Mouse (Mus musculus) adrenal gland (tissue): ENCODE data around the gene Shisal2a.

Experiments
- intact Hi-C: fragments of 180-260 bp; cut with DNase I; formaldehyde crosslinking; loops from one replicate; pipeline ENCODE4 v1.15.1; 2025

The Shisal2a gene

GRCm38 (mm10) chr4:108344631-108345083 is 38.5 kb downstream of the Shisal2a start:
- intact Hi-C loops, result loop anchor here (5.0 to 10.0 kb wide), 2 partner anchors 113 to 180 kb away; partner anchors contain the start of gene Tut4

GRCm38 (mm10) chr4:108339277-108339690 is 43.9 kb downstream of the Shisal2a start:
- intact Hi-C loops, result loop anchor here (10.0 kb wide), 1 partner anchor 226 kb away; no protein-coding TSS in a partner anchor

DNA sequence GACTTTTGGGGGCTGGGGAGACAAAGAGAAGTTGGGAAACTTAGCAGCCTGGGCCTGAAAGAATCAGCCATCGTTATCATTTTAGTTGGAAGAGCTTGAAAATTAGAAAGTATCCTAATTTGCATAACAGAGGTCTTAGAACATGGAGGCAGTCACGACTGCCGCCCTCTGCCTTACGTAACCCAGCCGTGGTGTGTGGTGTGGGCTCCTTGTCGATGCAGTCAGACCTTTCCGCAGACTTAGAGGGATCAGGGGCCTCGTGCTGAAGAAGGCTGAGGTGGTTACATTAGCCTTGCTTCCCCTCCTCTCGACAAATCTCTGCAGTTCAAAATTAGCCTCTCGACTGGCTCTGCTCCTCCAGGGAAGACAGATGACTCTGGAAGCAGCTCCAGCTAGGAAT is 44.3 kb downstream of the Shisal2a start:
- intact Hi-C loops, result loop anchor here (10.0 kb wide), 1 partner anchor 226 kb away; no protein-coding TSS in a partner anchor

DNA sequence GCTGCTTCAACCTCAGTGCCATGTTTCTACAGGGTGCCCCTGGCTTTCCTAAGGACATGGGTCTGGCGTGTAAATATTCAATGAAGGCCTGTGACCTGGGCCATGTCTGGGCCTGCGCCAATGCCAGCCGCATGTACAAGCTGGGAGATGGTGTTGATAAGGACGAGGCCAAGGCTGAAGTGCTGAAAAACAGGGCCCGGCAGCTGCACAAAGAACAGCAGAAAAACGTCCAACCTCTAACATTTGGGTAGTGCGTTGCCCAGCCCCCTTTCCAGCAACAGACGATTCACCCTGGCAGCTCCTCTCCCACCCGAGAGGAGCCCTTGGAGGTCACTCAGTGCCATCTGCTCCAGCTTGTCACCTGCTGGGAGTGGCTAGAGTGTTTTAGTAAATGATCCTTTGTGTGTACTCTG is 44.8 kb downstream of the Shisal2a start:
- intact Hi-C loops, result loop anchor here (10.0 kb wide), 1 partner anchor 226 kb away; no protein-coding TSS in a partner anchor

- intact Hi-C loops, result loop anchor here (10.0 kb wide), 1 partner anchor 227 kb away; no protein-coding TSS in a partner anchor
Measured at GRCm38 (mm10) chr4:108337817-108338216, 45.3 kb downstream of the Shisal2a start.

DNA sequence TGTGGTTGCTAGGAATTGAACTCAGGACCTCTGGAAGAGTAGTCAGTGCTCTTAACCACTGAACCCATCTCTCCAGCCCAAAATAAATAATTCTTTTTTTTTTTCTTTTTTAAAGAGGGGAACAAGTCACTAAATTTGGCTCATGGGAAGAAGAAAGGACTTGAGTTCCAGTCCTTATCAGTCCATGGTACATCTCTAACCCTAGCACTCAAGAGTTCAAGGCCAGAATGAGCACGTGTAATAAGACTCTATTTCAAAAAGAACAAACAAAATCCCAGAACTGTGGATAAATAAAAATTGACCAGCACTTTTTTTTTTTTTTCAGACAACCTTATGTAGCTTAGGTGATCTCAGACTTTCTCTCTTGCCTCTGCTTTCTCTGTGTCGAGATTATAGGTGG is 46.4 kb downstream of the Shisal2a start:
- intact Hi-C loops, result loop anchor here (10.0 kb wide), 1 partner anchor 228 kb away; no protein-coding TSS in a partner anchor

- intact Hi-C loops, result loop anchor here (10.0 kb wide), 1 partner anchor 229 kb away; no protein-coding TSS in a partner anchor
Measured at GRCm38 (mm10) chr4:108335413-108335812, 47.7 kb downstream of the Shisal2a start.

DNA sequence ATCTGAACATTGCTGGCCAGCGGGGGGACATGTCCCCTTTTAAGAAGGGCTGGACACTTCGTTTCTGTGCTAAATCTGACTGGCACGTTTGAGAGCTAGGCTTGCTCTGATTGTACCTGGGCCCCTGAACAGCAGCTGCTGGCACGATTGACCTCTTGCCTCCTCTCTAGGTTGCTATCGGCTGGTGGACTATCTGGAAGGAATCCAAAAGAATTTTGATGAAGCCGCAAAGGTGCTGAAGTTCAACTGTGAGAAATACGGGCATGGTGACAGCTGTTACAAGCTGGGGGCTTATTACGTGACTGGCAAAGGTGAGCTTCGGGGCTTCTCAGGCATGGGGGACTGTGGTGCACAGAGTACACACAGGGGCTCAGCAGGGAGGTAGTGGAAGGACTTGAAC is 51.1 kb downstream of the Shisal2a start:
- intact Hi-C loops, result loop anchor here (10.0 kb wide), 1 partner anchor 233 kb away; no protein-coding TSS in a partner anchor

GRCm38 (mm10) chr4:108329840-108330239 is 53.3 kb downstream of the Shisal2a start:
- intact Hi-C loops, result loop anchor here (10.0 kb wide), 2 partner anchors 165 to 235 kb away; partner anchors contain the start of gene Echdc2

DNA sequence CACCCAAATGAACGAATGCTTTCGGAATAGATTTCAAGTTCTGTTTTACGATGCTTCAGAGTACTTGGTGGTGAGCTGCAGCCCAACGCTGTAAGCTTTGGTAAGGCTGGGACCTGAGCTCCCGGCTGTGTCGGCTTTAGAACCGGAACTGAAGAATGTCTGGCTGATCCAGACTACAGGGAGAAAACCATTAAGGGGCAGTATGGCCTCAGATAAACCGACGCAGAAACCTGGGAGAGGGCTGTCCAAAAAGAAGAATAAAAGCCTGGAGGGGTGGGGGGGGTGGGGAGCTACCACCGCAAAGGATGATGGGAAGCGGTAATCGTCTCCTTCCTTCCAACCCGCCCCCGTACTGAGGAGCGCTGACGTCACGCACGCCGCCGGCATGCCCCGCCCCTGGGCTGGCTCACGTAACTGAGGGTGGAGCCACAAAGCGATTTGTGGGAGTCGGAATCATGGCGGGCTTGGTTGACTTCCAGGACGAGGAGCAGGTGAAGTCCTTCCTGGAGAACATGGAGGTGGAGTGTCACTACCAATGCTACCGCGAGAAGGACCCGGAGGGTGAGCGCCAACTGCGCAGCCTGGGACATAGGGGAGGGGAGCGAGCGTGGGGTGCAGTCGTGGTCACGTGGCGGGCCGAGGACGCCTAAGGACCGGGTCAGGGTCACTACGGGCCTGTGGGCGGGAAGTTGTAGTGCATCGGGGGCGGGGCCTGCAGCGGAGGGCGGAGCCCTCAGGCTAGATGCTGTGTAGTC is 55.2 kb downstream of the Shisal2a start, which contains the start of gene Coa7:
TSS of gene Coa7 (plus strand) at position 411 of the 755 bp plus-strand sequence.
- intact Hi-C loops, result loop anchor here (10.0 kb wide), 1 partner anchor 163 kb away; the partner anchor contains the start of gene Echdc2

- intact Hi-C loops, result loop anchor here (10.0 kb wide), 1 partner anchor 162 kb away; the partner anchor contains the start of gene Echdc2
Measured at GRCm38 (mm10) chr4:108327071-108327579, 56.0 kb downstream of the Shisal2a start.

GRCm38 (mm10) chr4:108323588-108323987 is 59.6 kb downstream of the Shisal2a start:
- intact Hi-C loops, result loop anchor here (10.0 kb wide), 1 partner anchor 159 kb away; the partner anchor contains the start of gene Echdc2

DNA sequence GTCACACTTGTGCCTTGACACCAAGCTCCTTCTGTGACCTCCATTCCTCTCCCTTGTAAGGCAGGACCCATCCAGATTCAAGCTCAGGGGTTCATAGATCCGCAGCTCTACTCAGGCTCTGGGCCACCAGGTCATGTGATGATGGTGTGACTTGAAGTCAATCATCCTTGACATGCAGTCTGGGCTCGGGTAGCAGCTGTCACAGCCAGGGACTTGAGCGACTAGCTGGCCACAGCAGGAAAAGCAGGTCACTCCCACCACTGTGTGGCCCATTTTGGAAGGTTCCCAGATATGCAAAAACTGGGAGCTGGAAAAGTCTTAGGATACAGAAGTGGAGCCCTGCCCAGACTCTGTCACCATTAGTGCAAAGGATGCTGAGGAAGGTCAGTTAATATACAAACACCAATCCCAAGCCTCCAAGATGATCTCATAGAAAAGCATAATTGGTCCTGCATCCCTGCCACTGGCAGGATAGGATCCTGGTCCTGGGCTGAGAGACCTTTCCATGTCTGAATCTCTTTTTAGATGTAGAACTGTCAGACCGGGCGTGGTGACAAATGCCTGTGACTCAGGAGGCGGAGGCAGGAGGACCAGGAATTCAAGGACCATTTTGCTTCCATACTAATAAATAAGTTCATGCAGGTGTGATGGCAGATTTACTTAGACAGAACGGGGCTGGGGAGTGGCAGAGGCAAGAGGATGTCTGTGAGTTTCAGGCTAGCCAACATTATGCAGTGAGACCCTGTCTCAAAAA is 62.3 kb downstream of the Shisal2a start:
- intact Hi-C loops, result loop anchor here (10.0 kb wide), 1 partner anchor 156 kb away; the partner anchor contains the start of gene Echdc2

DNA sequence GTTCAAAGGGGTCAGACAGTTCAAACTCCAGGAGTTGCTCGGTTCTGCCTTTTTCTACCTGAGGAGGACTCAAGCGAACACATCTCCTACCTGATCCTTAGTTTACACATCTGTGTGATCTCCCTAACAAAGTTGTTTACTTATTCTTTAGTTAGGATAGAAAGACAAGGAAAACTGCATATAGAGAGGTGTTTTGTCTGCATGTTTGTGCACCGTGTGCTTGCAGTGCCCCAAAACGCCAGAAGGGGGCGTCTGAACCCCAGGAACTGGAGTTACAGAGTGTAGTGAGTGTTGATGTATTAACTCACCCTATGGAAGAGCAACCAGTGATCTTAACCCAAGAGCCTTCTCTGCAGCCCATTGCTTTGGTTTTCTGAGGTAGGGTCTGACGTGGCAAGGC is 63.4 kb downstream of the Shisal2a start:
- intact Hi-C loops, result loop anchor here (10.0 kb wide), 1 partner anchor 155 kb away; the partner anchor contains the start of gene Echdc2

DNA sequence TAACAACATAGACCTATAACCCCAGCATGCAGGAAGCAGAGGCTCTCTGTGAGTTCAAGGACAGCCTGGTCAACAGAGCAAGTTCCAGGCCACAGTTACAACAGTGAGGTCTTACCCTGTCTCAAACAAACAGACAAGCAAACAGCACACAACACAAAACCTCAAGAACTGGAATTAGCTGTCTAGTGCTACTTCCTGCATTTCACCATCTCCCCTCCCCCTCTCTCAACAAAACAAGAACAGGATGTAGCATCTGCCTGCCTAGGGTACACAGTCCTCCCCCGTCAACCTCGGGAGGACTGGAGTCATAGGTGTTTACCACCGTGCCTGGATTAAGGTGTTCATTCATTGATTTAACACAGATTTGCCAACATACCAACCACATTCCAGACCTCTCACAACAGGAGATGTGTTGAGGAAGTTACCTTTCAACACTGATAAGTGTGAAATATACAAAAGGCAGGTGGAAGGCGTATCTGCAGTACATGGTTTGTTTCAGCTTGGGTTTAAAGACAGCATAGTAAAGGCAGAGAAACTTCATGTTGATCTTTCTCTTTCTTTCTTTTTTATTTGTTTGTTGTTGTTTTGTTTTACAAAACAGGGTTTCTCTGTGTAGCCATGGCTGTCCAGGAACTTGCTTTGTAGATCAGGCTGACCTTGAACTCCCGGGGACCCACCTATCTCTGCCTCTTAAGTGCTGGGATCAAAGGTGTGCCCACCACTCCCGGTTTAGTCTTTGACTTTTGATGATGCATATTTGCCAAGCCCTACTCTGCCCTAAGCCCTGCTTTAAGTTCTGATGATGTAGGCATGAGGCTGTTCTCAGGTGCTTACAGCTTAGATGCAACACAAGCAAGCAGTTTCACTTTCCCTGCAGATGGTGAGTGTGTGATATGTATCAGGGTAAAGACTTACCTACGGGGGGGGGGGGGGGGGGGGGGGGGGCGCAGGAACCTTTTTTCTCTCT is 64.2 kb downstream of the Shisal2a start:
- intact Hi-C loops, result no loop called here
